Mouse (Mus musculus): ENCODE measurements around the gene Ptov1.

Gene Ptov1

DNA sequence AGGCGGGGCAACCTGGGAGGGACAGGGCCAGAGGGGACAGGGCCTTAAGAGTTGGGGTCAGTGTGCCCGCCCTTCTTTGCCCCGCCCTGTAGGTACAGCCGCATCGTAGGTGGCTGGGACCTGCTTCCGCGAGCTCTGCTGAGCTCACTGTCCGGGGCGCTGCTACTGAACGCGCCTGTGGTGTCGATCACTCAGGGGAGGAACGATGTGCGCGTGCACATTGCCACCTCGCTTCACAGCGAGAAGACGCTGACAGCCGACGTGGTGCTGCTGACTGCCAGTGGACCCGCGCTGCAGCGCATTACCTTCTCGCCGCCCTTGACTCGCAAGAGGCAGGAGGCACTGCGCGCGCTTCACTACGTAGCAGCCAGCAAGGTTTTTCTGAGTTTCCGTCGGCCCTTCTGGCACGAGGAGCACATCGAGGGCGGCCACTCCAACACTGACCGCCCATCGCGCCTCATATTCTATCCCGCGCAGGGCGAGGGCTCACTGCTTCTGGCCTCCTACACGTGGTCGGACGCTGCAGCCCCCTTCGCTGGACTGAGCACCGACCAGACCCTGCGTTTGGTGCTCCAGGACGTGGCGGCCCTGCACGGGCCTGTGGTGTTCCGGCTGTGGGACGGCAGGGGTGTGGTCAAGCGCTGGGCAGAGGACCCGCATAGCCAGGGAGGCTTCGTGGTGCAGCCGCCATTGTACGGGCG is 29.9 kb downstream of the Ptov1 start:
- DNase-seq (ENCODE audit: low spot score) = peak; percentile 72

DNA sequence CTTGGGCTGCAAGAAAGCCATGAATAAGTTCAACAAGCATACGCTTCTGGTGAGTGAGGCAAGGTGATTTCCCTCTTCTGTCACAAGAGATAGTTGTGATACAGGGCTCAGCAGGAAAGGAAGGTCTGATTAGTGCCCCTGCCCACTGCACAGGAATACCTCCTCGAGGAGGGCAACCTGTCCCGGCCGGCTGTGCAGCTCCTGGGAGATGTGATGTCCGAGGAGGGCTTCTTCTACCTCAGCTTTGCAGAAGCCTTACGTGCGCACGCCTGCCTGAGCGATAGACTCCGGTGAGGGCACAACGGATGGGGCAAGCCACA is 30.5 kb downstream of the Ptov1 start:
- no peak for DNase-seq (ENCODE audit: low spot score)

DNA sequence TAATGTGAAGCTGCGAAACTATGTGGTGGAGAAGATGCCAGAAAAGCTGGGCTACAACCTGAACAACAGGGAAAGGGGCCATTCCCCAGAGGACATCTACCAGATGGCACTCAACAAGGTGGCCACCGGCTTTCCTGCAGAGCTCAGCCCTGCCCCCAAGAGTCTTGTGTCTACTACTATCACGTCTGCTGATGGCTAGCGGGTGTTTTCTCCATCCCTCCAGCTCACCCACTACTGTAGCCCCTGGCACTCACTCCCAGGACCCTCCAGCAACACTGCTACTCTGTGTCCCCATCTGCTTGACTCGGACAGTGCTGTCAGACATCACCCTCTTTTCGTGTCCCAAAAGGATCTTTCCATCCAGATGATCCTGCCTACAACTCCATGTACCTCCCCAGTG is 31.5 kb downstream of the Ptov1 start:
- DNase-seq (ENCODE audit: low spot score) = no peak

DNA sequence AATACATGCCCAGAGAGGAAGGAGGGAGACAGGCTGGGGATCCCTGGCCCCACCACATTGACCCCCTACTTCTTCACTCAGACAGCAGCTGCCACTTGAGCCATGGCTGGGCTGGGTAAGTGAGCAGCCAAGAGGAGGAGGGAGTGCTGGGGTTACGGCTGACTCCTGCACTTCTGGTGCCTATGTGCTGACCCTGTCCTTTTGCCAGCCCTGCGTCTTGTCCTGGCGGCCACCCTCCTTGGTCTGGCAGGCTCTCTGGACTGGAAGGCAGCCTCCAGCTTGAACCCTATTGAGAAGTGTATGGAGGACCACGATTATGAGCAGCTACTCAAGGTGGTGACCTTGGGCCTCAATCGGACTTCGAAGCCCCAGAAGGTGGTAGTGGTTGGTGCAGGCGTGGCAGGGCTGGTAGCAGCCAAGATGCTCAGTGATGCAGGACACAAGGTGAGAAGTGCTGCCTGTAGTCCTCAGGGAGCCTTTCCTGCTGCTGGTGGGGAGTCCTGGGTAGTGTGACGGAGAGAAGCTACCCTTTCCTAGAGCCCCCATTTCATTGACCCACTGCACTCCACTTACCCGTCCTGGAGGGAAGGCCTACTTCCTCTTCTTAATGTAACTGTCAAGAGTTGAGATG is 33.0 kb downstream of the Ptov1 start:
- DNase-seq (ENCODE audit: low spot score) = no peak

DNA sequence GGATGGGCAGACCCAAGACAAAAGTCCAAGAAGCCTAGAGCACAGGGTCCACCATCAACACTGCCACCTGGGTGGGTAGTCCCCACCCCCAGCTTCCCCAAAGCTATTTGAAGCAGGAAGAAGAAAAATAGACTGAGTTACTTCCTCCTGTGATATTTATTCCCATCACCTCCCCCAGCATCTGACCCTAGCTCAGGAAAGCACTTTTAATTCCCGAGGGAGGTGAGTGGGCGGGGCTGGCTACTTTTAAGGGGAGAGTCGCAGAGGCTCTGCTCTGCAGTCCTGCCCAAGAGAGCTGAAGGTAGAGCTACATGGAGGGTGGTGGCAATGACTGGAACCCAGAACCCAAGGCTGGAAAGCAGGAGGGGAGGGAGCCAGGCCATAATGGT is 33.6 kb downstream of the Ptov1 start:
- no peak for DNase-seq (ENCODE audit: low spot score)

DNA sequence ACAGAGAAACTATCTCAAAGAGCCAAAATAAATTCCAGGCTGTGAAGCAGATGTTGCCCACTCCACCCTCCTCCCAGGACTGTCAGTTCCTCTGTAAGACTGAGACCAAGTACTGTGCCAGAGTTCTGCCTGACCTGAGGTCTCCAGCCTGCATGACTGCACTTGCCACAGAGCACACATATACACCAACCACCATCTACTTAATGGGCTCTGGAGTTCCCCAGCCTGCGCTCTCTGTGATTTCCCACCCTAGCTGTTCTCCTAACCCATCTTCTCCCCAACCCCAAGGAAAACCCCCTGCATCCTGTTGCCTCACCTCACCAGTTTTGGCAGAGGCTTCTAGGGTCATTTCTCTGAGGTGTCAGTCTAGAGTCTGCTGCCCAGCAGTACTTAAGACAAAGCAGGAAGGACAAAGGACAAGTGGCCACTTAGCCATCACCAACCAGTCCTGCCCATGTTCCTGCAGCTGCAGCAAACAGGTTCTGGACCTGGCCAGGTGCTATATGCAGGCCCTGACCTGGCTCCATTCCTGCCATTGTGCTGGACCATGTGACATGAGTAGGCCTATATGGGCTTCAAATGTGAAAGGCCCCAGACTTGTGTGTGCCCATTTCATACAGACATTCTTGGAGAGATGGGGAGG is 34.1 kb downstream of the Ptov1 start:
- no peak for DNase-seq (ENCODE audit: low spot score)

DNA sequence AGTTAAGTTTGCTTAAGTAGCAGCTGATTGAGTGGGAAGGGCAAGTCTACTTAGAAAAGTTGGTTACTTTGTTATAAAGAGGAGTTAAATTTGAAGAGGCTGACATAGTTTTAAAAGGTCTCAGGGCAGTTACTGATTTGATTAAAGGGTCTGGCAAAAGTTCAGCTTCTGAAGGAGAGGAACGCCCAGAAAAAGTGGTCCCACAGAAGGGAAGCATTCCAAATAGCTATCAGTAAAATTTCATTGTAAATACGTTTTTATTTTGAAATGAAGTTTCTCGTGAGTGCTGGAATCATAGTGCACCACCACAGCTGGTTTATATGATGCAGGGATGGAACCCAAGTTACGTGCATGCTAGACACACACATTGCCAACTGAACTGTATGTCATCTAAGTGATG is 36.8 kb downstream of the Ptov1 start:
- DNase-seq (ENCODE audit: low spot score) = no peak

DNA sequence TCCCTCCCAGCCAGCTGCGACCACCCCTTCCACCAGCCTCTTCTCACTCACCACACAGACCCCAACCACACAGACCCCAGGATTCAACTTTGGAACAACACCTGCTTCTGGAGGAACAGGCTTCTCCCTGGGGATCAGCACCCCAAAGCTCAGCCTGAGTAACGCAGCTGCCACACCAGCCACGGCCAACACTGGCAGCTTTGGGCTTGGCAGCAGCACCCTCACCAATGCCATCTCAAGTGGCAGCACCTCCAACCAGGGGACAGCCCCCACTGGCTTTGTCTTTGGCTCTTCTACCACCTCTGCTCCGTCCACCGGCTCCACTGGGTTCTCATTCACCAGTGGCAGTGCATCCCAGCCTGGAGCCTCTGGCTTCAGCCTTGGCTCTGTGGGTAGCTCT is 40.9 kb downstream of the Ptov1 start:
- no peak for DNase-seq (ENCODE audit: low spot score)

DNA sequence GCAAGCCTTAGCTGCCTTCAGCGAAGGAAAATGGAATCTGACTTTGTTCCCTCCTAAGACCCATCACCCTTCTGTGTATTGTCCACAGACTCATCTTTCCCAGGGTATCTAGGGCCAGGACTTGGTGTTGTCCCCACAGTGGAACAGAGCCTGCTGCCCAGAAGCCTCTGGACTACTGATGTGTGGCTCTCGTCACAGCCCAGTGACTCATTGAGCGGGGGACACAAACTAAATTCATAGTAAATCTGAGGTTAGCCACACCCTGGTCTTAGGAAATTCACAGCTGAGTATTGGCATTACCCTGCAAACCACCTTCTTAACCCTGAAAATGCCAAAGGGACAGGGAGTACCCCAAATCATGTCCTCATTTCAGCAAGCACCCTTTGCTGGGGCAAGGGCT is 42.8 kb downstream of the Ptov1 start:
- DNase-seq (ENCODE audit: low spot score) = no peak

DNA sequence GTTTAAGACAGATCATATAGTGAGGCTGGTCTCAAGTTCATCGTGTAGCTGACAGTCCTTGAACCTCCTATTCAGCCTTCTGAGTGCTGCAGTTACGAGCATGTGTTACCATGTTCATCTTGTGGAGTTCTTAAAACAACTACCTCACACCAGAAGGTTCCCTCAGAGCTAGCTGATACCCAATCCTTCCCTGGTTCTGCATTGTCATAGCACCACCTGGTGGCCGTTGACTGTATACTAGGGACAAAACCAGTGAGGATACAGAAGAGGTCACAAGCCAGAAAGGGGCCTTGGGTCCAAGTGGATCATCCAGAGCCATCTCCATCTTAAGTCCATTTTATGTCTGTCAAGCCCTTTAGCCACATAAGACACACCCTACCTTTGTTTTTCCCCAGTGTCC is 44.7 kb downstream of the Ptov1 start:
- peak; percentile 80 for DNase-seq (ENCODE audit: low spot score)

DNA sequence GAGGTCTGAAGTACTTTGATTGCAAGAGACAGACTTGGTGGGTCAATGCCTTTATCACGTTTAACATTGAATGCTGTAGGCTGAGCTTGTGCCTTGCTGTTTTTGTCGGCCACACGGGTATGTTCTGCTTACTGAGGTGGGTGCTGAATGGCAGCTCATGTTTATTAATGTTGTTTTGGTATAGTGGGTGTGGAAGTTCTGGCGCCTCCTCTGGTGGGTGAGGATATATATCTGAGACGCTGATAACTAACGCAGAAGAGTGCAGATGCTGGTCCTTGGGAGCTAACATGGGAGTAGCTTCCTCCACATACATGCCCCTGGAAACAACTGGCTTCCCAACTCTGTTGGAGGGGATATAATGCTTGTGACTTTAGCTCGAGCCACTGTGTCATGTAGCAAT is 46.2 kb downstream of the Ptov1 start:
- DNase-seq (ENCODE audit: low spot score) = no peak

DNA sequence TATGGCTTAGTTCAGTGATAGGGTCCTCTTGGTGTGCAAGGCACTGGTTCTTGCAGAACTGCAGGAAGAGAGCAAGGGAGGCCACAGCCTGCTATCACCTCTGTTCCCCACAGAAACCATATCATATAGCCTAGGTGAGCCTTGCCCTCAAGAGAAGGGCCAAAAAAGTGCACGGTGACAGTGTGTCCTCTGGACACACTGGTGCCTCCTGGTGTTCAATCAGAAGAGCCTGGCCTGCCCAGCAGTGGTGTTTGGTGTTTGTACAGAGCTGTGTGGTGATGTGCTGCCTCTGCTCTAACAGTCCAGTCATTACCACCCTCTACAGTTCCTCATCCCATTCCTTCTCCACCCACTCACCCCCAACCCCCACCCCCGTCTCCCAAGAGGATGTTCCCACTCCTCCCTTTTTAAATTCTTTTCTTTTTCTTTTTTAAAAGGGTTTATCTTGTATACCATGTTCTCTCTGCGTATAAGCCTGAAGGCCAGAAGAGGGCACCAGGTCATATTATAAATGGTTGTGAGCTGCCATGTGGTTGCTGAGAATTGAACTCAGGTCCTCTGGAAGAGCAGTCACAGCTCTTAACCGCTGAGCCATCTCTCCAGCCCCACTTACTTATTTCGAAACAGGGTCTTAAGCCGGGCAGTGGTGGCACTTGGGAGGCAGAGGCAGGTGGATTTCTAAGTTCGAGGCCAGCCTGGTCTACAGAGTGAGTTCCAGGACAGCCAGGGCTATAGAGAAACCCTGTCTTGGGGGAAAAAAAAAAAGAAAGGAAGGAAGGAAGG is 47.7 kb downstream of the Ptov1 start:
- DNase-seq (ENCODE audit: low spot score) = no peak

DNA sequence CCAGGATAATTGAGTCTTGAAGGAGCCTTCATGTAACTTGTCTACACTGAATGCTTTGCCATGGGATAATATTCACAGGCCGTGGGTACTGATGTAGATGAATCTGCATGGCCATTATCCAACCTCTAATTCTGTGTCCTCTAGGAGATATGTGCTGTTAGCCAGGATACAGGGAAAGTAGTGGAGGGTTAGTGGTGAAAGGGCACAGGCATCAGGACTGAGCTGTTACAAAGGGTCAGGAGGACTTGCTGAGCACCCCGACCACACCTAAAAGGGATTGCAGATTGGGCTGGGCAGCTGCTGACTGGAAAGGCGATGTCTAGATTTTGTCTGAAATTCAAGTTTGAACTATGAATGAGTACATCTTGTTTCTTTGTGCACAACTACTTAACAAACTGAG is 49.1 kb downstream of the Ptov1 start:
- DNase-seq (ENCODE audit: low spot score) = no peak

DNA sequence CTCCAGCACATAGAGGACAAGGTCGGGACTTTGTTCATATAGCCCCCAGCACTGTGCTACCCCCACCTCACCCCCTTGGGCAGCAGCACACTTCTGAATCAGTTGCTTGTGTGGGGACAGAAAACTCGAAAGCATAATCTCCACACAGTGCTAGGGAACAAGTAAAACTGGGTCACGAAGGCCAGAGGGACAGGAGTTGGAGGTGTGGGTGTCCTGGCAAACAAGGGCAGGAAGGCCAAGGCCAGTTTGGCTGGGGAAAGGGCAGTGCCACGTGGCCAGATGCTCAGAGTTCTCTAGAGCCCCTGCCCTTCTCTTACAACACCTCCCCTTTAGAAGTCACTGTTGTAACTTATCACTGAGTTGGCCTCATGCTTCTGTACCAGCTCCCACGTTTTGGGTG is 49.7 kb downstream of the Ptov1 start:
- DNase-seq (ENCODE audit: low spot score) = no peak

DNA sequence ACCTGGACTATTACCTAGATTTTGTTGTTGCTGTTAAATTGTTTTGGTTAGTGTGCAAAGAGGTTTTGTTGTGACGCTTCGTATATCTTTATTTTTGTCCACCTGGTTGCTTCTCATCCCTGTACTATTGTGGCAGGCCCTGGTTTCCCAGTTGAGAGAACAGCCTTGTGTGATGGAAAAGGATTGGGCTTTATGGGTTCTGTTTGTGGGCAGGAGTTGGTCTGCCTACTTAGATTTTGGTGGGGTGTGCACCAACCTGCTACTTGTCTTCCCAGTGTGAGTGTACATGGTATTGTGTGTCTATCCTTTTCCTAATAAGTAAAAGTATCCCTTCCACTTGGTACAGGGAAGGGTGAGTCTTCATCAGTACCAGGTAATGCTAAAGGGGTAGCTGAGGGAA is 50.2 kb downstream of the Ptov1 start:
- DNase-seq (ENCODE audit: low spot score) = no peak

DNA sequence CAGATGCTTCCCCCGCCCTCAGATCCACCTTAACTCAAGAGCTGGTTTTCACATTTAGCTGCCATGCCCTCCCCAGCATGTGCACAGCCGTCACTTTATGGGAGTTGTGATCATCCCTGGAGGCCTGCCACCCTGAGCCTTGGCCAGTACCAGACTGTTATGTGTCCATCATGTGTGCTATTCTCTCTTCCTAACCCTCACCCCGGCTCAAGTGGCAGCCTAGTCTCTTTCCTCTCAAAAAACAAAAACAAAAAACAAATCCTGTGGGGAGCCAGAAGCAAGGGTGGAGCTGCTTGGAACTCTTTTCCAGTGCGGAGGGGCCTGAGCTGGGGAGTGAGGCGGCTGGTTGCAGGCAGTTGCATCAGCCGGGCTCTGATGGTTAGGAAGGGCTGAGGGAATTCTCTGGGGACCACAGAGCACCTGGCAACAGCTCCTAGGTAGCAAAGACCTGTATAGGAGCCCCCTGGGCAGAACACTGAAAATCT is 50.8 kb downstream of the Ptov1 start:
- DNase-seq (ENCODE audit: low spot score) = no peak

DNA sequence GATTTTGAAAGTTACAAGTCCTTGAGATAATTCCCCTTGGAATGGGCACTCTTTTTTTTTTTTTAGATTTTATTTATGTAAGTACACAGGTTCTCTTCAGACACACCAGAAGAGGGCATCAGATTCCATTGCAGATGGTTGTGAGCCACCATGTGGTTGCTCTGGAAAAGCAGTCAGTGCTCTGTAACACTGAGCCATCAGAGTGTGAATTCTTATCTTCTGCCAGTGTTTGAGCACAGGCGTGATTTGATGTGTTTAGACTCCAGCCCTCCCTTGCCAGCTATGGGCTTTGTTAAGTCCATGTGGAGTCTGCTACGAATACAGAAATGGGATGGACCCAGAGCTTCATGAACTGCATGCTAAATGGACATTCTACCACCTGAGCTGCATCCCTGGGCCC is 51.4 kb downstream of the Ptov1 start:
- no peak for DNase-seq (ENCODE audit: low spot score)

DNA sequence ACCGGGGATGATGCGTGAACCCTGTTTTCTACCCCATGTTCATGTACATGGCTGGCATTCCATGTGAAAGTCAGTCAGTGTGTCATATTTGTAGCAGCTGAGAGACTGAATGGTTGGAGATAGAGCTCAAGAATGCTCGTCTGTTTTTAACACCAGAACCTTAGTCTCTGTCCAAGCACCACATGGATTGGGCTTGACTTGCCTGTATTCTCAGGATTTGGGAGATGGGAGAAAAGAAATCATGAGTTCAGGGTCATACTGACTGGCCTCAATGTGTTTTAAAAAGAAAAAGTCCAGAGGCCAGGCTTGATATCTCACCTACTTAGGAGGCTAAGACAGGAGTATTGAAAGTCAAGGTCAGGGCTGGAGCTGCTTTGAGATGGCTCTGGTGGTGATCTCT is 52.1 kb downstream of the Ptov1 start:
- DNase-seq (ENCODE audit: low spot score) = no peak

DNA sequence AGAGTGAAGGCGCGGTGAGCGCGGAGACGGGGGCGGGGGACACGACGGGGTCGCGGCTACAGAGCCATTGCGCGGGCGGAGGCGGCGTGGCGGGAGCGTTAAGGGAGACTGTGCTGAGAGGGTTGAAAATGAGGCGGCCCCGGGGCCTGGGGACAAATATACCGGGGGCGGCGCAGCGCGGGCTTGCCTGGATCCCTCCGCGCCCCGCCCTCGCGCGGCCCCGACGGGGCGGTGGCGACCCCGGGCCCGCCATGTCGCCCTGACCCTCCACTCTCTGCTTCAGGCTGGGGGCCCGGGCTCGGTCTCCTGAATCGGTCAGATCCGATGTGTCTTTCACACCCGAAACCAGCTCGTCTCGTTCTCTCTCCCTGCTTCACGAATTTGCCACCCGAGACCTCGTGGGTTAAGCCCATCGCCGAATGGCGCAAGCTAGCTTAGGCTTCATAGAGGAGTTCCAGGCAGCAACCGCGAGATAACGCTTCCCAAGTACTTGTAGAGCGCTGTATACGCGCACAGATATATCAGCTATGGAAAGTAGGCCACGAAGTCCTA is 53.0 kb downstream of the Ptov1 start, which contains the start of gene Atf5:
Gene Atf5 (minus strand): TSS at position 189 of the 552 bp plus-strand sequence.
- no peak for DNase-seq (ENCODE audit: low spot score)

DNA sequence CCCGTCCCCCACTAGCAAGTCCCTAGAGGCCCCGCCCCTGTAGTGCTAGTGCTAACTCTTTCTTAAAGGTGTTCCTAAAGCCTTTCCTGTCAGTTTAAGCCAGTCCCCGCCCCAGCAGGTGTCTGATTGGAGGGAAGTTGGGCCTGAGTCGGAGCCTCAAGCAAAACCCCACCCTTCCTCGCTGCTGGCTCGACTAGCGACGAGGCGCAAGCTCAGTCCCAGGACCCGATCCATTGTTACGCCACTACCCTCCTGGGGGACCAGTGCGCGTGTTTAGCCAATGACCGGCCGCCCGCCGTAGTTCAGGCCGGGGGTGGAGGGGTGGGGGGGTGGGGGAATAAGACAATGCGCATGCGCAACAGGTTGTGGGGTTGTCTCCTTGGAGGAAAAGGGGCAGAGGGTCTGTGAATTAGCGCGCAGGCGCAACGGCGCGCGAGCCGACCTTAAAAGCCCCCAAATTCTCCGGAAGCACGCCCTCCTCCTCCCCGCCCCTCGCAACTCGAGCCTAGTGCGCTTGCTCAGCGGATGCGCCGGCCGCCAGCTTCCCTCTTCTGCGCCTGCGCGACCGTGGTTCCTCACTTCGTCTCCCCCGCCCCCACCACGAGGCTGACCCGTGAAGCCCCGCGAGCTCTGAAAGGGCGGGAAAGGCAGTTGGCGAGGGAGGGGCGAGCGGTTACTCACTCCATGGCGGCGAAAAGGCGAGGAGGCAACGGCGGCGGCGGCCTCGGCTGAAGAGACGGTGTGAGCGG is 53.7 kb downstream of the Ptov1 start, which contains the start of the genes Nup62 and Il4i1:
Gene Nup62 (plus strand): TSS at position 368 of the 749 bp plus-strand sequence.
Gene Il4i1 (plus strand): TSS at position 667 of the 749 bp plus-strand sequence.
- DNase-seq (ENCODE audit: low spot score) = peak; percentile 99

DNA sequence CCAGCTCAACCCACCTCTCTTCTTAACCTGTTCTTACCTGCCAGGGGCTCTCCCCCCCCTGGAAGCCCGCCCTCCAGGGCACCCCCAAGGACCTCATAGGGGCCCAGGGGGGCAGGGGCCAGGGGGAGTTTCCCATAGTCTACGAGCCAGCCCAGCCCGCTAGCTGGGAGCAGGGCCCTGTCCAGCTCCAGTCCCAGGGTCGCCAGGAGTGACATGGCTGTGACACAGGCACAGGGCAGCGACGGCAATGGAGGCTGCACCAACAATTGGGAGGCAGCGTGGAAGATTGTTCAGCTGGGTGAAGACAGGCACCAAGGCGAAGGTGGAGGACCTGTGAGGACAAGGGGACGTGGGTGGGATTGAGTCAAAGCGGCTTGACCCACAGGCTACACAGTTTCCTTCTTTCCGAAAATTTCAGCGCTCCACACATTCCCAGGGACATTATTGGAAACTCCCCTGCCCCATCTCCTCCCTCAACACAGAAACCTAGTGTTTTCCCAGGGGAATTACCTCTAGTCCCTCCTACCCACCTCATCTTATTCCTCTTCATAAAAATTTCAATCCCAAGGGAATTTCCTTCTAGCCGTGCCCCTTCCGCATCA is 54.5 kb downstream of the Ptov1 start:
- DNase-seq (ENCODE audit: low spot score) = no peak

Data from T-cell, adult 2 months (primary cell).